Mouse (Mus musculus) limb, embryonic 12.5 days (tissue): Measurements from ENCODE around the gene Trp53tg5. TPM values are rescaled to one million over a fixed set of nuclear protein-coding genes. Genes with fewer than 3 reads are reported as not detected.

Source experiments
- polyA plus RNA-seq: library from polyadenylated mRNA; unstranded; fragments of >200 nt; fragmentation: Nextera tagmentation; extraction: Ambion mirVana; gene quantifications from 2 replicates; pipeline ENCODE4 v1.2.1, GENCODE M21; 2016

The Trp53tg5 gene
- polyA plus RNA-seq, 1 experiment from 2014 or later: not detected

Other genes with a start within 250 kb of the Trp53tg5 start
- gene Svs2, start 235.3 kb downstream of the Trp53tg5 start, polyA plus RNA-seq: not detected in 2 replicates
- not detected in 2 replicates for gene Svs3b, start 217.1 kb downstream of the Trp53tg5 start, polyA plus RNA-seq
- gene Svs4, start 195.3 kb downstream of the Trp53tg5 start, polyA plus RNA-seq: not detected in 2 replicates
- not detected in 2 replicates for gene Svs3a, start 184.5 kb downstream of the Trp53tg5 start, polyA plus RNA-seq
- not detected in 2 replicates for gene Svs6, start 157.0 kb downstream of the Trp53tg5 start, polyA plus RNA-seq
- gene Svs5, start 141.0 kb downstream of the Trp53tg5 start, polyA plus RNA-seq: not detected in 2 replicates
- gene Slpi, start 84.6 kb downstream of the Trp53tg5 start, polyA plus RNA-seq: 1.2 and 2.5 TPM in 2 replicates
- 0.40 and 0.55 TPM in 2 replicates for gene Rbpjl, start 70.6 kb downstream of the Trp53tg5 start, polyA plus RNA-seq
- gene Matn4, start 68.6 kb downstream of the Trp53tg5 start, polyA plus RNA-seq: 50.5 and 78.0 TPM in 2 replicates
- 34.3 and 36.5 TPM in 2 replicates for gene Sdc4, start 29.8 kb downstream of the Trp53tg5 start, polyA plus RNA-seq
- gene Sys1, start 16.8 kb downstream of the Trp53tg5 start, polyA plus RNA-seq: 55.2 and 59.2 TPM in 2 replicates
- 2.3 and 3.4 TPM in 2 replicates for gene Gm20458, start 12.8 kb downstream of the Trp53tg5 start, polyA plus RNA-seq
- gene Dbndd2, start 12.4 kb upstream of the Trp53tg5 start, polyA plus RNA-seq: 1.2 and 1.7 TPM in 2 replicates
- gene Pigt, start 23.8 kb upstream of the Trp53tg5 start, polyA plus RNA-seq: 24.9 and 32.7 TPM in 2 replicates
- gene Wfdc2, start 88.7 kb upstream of the Trp53tg5 start, polyA plus RNA-seq: 36.2 and 39.6 TPM in 2 replicates
- gene Spint3, start 99.7 kb upstream of the Trp53tg5 start, polyA plus RNA-seq: not detected in 2 replicates
- gene Wfdc6a, start 111.7 kb upstream of the Trp53tg5 start, polyA plus RNA-seq: 0.28 TPM in 1 of 2 replicates, not detected in the other
- gene Eppin, start 119.9 kb upstream of the Trp53tg5 start, polyA plus RNA-seq: not detected in 2 replicates
- not detected in 2 replicates for gene Wfdc6b, start 139.8 kb upstream of the Trp53tg5 start, polyA plus RNA-seq
- gene Wfdc8, start 139.9 kb upstream of the Trp53tg5 start, polyA plus RNA-seq: not detected in 2 replicates
- gene Wfdc16, start 165.1 kb upstream of the Trp53tg5 start, polyA plus RNA-seq: not detected in 2 replicates
- not detected in 2 replicates for gene Wfdc10, start 182.3 kb upstream of the Trp53tg5 start, polyA plus RNA-seq
- not detected in 2 replicates for gene Wfdc9, start 182.9 kb upstream of the Trp53tg5 start, polyA plus RNA-seq
- gene Wfdc11, start 200.4 kb upstream of the Trp53tg5 start, polyA plus RNA-seq: not detected in 2 replicates
- not detected in 2 replicates for gene Wfdc13, start 211.4 kb upstream of the Trp53tg5 start, polyA plus RNA-seq
- gene Spint4, start 224.8 kb upstream of the Trp53tg5 start, polyA plus RNA-seq: not detected in 2 replicates
- gene Spint5, start 241.6 kb upstream of the Trp53tg5 start, polyA plus RNA-seq: not detected in 2 replicates